Mouse (Mus musculus) stomach, embryonic 16.5 days (tissue): ENCODE results near the gene Hoxc10. TPM values are rescaled to one million over a fixed set of nuclear protein-coding genes. Genes with fewer than 3 reads are reported as not detected.

ENCODE experiments used
- ATAC-seq: fragments of 200-750 bp; cut with Nextera tagmentation; 2 replicates; pipeline ENCODE4 v1.8.0; 2017; ENCODE audit warnings: moderate number of reproducible peaks, moderate TSS enrichment; ENCODE audit not compliant: insufficient read depth, low FRiP score
- H3K27ac ChIP-seq: fragments of 300-500 bp; sonication (generic); 2 replicates; pipeline ENCODE4 v1.5.1; 2014; ENCODE audit warnings: low read length
- H3K27me3 ChIP-seq: fragments of 300-500 bp; sonication (generic); 2 replicates; pipeline ENCODE4 v1.6.1; 2014; ENCODE audit warnings: low read length, control low read depth, mixed read lengths; ENCODE audit not compliant: control insufficient read depth, insufficient read depth
- H3K36me3 ChIP-seq: fragments of 300-500 bp; sonication (generic); 2 replicates; pipeline ENCODE4 v1.6.1; 2014; ENCODE audit warnings: low read length; ENCODE audit not compliant: control insufficient read depth, insufficient read depth
- H3K4me1 ChIP-seq: fragments of 300-500 bp; sonication (generic); 2 replicates; pipeline ENCODE4 v1.6.1; 2014; ENCODE audit warnings: low read length, control low read depth, mixed read lengths; ENCODE audit not compliant: control insufficient read depth, insufficient read depth
- H3K4me2 ChIP-seq: fragments of 300-500 bp; sonication (generic); 2 replicates; pipeline ENCODE4 v1.6.1; 2014; ENCODE audit warnings: low read depth, low read length, mixed read lengths
- H3K4me3 ChIP-seq: fragments of 300-500 bp; sonication (generic); replicated peaks from 2 replicates; pipeline ENCODE4 v1.5.1; 2014; ENCODE audit warnings: mild to moderate bottlenecking, low read length
- H3K9ac ChIP-seq: fragments of 300-500 bp; sonication (generic); 2 replicates; pipeline ENCODE4 v1.6.1; 2014; ENCODE audit warnings: low read length
- H3K9me3 ChIP-seq: fragments of 300-500 bp; sonication (generic); replicated peaks from 2 replicates; pipeline ENCODE4 v1.6.1; 2016; ENCODE audit warnings: low read length, control low read depth; ENCODE audit not compliant: control insufficient read depth
- WGBS: fragments of 180-500 bp; shearing (Covaris S2); extraction: QIAGEN DNeasy Blood & Tissue Kit; methylation state at CpG from one replicate; pipeline ENCODE4 v1.1.7; 2014; 5-methylcytosine and 5-hydroxymethylcytosine counted together
- polyA plus RNA-seq: library from polyadenylated mRNA; unstranded; fragments of >200 nt; fragmentation: Nextera tagmentation; extraction: Ambion mirVana; gene quantifications from 2 replicates; pipeline ENCODE4 v1.2.1, GENCODE M21; 2015

Hoxc10 gene
- polyA plus RNA-seq, 1 experiment from 2014 or later = 0.06 TPM

- no peak within 1 kb of the TSS for H3K27ac ChIP-seq
- peak within 1 kb of the TSS; percentile 65 for H3K9ac ChIP-seq
- 1% methylated on average over 69 of the region's 69 CpGs for WGBS
- H3K4me2 ChIP-seq = peak within 1 kb of the TSS; percentile 46
- peak; percentile 40; the same call in 1 of the 2 replicates for ATAC-seq
- H3K36me3 ChIP-seq = no peaks in the 10 kb centered on the region
- H3K4me1 ChIP-seq = 0 out of 2 replicates have a peak, but pooled peaks cover 5% of the 10 kb centered on the region
- H3K9me3 ChIP-seq = no peaks in the 10 kb centered on the region
- H3K4me3 ChIP-seq = peak within 1 kb of the TSS; percentile 42
- H3K27me3 ChIP-seq = peaks cover 87% of the 10 kb centered on the region
Observed at GRCm38 (mm10) chr15:102990461-102991397, 24.1 kb downstream of the Hoxc10 start, which contains the start of gene Hoxc8. Gene Hoxc8, plus strand, starts transcription at chr15:102990607.

- Histone ChIP-seq H3K4me2 (peak overlapping the region; percentile 46; the same call in 1 of the 2 replicates), H3K4me3 (peak overlapping the region; percentile 1; the same call in 1 of the 2 replicates), H3K9ac (no peak overlapping the region), H3K27me3 (peaks cover 87% of the 10 kb centered on the region), H3K27ac (no peak overlapping the region), H3K4me1 (0 out of 2 replicates have a peak, but pooled peaks cover 5% of the 10 kb centered on the region), H3K9me3 (no peaks in the 10 kb centered on the region), H3K36me3 (no peaks in the 10 kb centered on the region)
- 16% methylated on average over 7 of the region's 7 CpGs for WGBS
- no peak for ATAC-seq
Observed at GRCm38 (mm10) chr15:102991782-102992181, 25.2 kb downstream of the Hoxc10 start.

- WGBS = 9% methylated on average over 11 of the region's 11 CpGs
- H3K27me3 ChIP-seq = peaks cover 85% of the 10 kb centered on the region
- H3K27ac ChIP-seq = no peak overlapping the region
- no peak overlapping the region for H3K9ac ChIP-seq
- H3K9me3 ChIP-seq = no peaks in the 10 kb centered on the region
- H3K4me3 ChIP-seq = peak overlapping the region; percentile 1; the same call in 1 of the 2 replicates
- 0 out of 2 replicates have a peak, but pooled peaks cover 5% of the 10 kb centered on the region for H3K4me1 ChIP-seq
- H3K4me2 ChIP-seq = peak overlapping the region; percentile 46; the same call in 1 of the 2 replicates
- H3K36me3 ChIP-seq = no peaks in the 10 kb centered on the region
- ATAC-seq = no peak
Observed at GRCm38 (mm10) chr15:102992206-102992605, 25.6 kb downstream of the Hoxc10 start.

- H3K4me1 ChIP-seq = 0 out of 2 replicates have a peak, but pooled peaks cover 5% of the 10 kb centered on the region
- H3K9ac ChIP-seq = no peak overlapping the region
- no peak overlapping the region for H3K4me2 ChIP-seq
- ATAC-seq = no peak
- H3K36me3 ChIP-seq = no peaks in the 10 kb centered on the region
- H3K27ac ChIP-seq = no peak overlapping the region
- H3K27me3 ChIP-seq = peaks cover 84% of the 10 kb centered on the region
- no peaks in the 10 kb centered on the region for H3K9me3 ChIP-seq
- H3K4me3 ChIP-seq = no peak overlapping the region
- 9% methylated on average over 3 of the region's 3 CpGs for WGBS
Observed at GRCm38 (mm10) chr15:102992863-102993262, 26.3 kb downstream of the Hoxc10 start.

GRCm38 (mm10) chr15:102996548-102996947 lies 30.0 kb downstream of the Hoxc10 start:
- Histone ChIP-seq H3K4me2 (no peak overlapping the region), H3K4me3 (no peak overlapping the region), H3K9ac (no peak overlapping the region), H3K4me1 (peaks cover 17% of the 10 kb centered on the region), H3K36me3 (no peaks in the 10 kb centered on the region), H3K27ac (no peak overlapping the region), H3K27me3 (peaks cover 87% of the 10 kb centered on the region), H3K9me3 (no peaks in the 10 kb centered on the region)
- ATAC-seq = no peak
- 6% methylated on average over 9 of the region's 9 CpGs for WGBS

- Histone ChIP-seq H3K4me2 (peak overlapping the region; percentile 14; the same call in 1 of the 2 replicates), H3K27ac (no peak overlapping the region), H3K9ac (no peak overlapping the region), H3K36me3 (no peaks in the 10 kb centered on the region), H3K4me3 (no peak overlapping the region), H3K27me3 (peaks cover 88% of the 10 kb centered on the region), H3K9me3 (no peaks in the 10 kb centered on the region), H3K4me1 (peaks cover 17% of the 10 kb centered on the region)
- 8% methylated on average over 3 of the region's 3 CpGs for WGBS
- no peak for ATAC-seq
Observed at GRCm38 (mm10) chr15:102997431-102997830, 30.8 kb downstream of the Hoxc10 start.

- Histone ChIP-seq H3K36me3 (no peaks in the 10 kb centered on the region), H3K27ac (no peak within 1 kb of the TSS; the same call in 1 of the 2 replicates), H3K9ac (peak within 1 kb of the TSS; percentile 69), H3K4me3 (peak within 1 kb of the TSS; percentile 49), H3K4me2 (peak within 1 kb of the TSS; percentile 70), H3K4me1 (peaks cover 17% of the 10 kb centered on the region), H3K27me3 (peaks cover 89% of the 10 kb centered on the region), H3K9me3 (no peaks in the 10 kb centered on the region)
- no peak for ATAC-seq
- 2% methylated on average over 19 of the region's 19 CpGs for WGBS
Observed at GRCm38 (mm10) chr15:102997939-102998355, 31.4 kb downstream of the Hoxc10 start, which contains the start of gene Hoxc6. Gene Hoxc6, plus strand, starts transcription at chr15:102998257.

GRCm38 (mm10) chr15:102998608-102999182 lies 32.1 kb downstream of the Hoxc10 start:
- under 1% methylated on average over 19 of the region's 19 CpGs for WGBS
- peak; percentile 26; the same call in 1 of the 2 replicates for ATAC-seq
- Histone ChIP-seq H3K9me3 (no peaks in the 10 kb centered on the region), H3K9ac (peak overlapping the region; percentile 69), H3K4me1 (peaks cover 17% of the 10 kb centered on the region), H3K27me3 (peaks cover 92% of the 10 kb centered on the region), H3K4me3 (peak overlapping the region; percentile 49), H3K27ac (no peak overlapping the region; the same call in 1 of the 2 replicates), H3K4me2 (peak overlapping the region; percentile 70), H3K36me3 (no peaks in the 10 kb centered on the region)
